Mouse (Mus musculus) hindbrain, postnatal 0 days (tissue): ENCODE measurements at regions not wholly inside any gene's neighbourhood (a gene's known extent, or its start where the extent isn't known, plus 50 kb on each side); places are given as distances from the start of the nearest gene placed in this dataset.
A peak's percentile ranks its signal among the peaks of the same experiment; 100 is the strongest.

Source experiments
- ATAC-seq: fragments of 200-750 bp; cut with Nextera tagmentation; 2 replicates; pipeline ENCODE4 v1.8.0; 2017; ENCODE audit warnings: mild to moderate bottlenecking, moderate TSS enrichment, moderate library complexity
- DNase-seq: peaks from one replicate; pipeline ENCODE4 v3.0.0-alpha.2; 2015; ENCODE audit warnings: low spot score
- H3K27ac ChIP-seq: fragments of 300-500 bp; sonication (generic); 2 replicates; pipeline ENCODE4 v1.5.1; 2014; ENCODE audit warnings: mild to moderate bottlenecking
- H3K27me3 ChIP-seq: fragments of 300-500 bp; sonication (generic); 2 replicates; pipeline ENCODE4 v1.6.1; 2014; ENCODE audit warnings: low read length, mixed read lengths; ENCODE audit not compliant: insufficient read depth
- H3K36me3 ChIP-seq: fragments of 300-500 bp; sonication (generic); 2 replicates; pipeline ENCODE4 v1.6.1; 2014; ENCODE audit warnings: low read length, mixed read lengths; ENCODE audit not compliant: insufficient read depth
- H3K4me1 ChIP-seq: fragments of 300-500 bp; sonication (generic); 2 replicates; pipeline ENCODE4 v1.6.1; 2014; ENCODE audit warnings: antibody characterized with exemption, low read length, mixed read lengths; ENCODE audit not compliant: insufficient read depth
- H3K4me2 ChIP-seq: fragments of 300-500 bp; sonication (generic); 2 replicates; pipeline ENCODE4 v1.6.1; 2014; ENCODE audit warnings: low read depth, mild to moderate bottlenecking, low read length, moderate library complexity, mixed read lengths
- H3K4me3 ChIP-seq: fragments of 300-500 bp; sonication (generic); 2 replicates; pipeline ENCODE4 v1.5.1; 2014; ENCODE audit warnings: low read length
- H3K9ac ChIP-seq: fragments of 300-500 bp; sonication (generic); replicated peaks from 2 replicates; pipeline ENCODE4 v1.6.1; 2014; ENCODE audit warnings: mild to moderate bottlenecking, low read length, moderate library complexity, mixed read lengths
- H3K9me3 ChIP-seq: fragments of 300-500 bp; sonication (generic); 2 replicates; pipeline ENCODE4 v1.6.1; 2016; ENCODE audit warnings: low read length, mixed read lengths
- CTCF ChIP-seq: IDR thresholded peaks from 2 replicates; pipeline ENCODE4 v1.5.1; 2016; ENCODE audit warnings: antibody characterized with exemption, control low read depth, low read depth
- WGBS: fragments of 180-500 bp; shearing (Covaris S2); extraction: QIAGEN DNeasy Blood & Tissue Kit; methylation state at CpG from one replicate; pipeline ENCODE4 v1.1.7; 2014; 5-methylcytosine and 5-hydroxymethylcytosine counted together

DNA sequence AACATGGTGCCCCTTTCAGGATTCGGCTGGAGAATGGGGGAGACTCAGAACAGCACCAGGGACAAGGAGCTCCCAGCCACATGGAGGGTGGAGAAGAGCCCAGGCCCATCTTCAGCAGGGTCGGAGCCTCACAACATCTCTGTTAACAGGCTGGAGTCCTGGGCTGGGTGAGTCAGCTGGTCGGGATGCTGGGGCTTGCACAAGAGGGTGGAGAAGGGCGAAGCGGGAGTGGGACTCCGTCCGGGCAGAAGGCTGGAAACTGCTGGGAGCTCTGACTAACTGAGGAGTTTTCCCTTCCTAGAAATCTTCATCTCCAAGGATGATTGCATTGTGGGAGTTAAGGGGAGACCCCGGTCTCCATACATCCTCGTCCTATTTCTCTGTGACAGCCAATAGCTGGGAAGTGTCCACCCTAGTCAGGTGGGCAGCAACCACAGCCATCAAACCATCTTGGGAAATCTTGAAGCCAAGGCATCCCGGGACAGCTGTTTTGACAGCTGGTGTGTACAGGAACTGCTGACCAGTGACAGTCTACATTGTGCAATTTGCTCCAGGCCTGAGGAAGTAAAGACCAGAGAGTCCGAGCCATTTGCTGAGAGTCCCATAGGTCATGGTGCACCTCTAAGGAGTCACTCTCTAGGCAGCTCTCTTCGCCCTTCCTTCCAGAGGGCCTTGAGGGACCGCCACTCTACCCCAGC is 247.4 kb downstream of the Bcl11b start:
- no peaks in the 10 kb centered on the region for H3K27me3 ChIP-seq
- H3K9me3 ChIP-seq = no peaks in the 10 kb centered on the region
- H3K4me3 ChIP-seq = no peak overlapping the region
- no peaks in the 10 kb centered on the region for H3K4me1 ChIP-seq
- 91% methylated on average over 13 of the region's 13 CpGs for WGBS
- no peak overlapping the region for H3K27ac ChIP-seq
- TF ChIP-seq CTCF = no peak
- DNase-seq (no peak), ATAC-seq (no peak)
- no peak overlapping the region for H3K9ac ChIP-seq
- H3K4me2 ChIP-seq = no peak overlapping the region
- no peaks in the 10 kb centered on the region for H3K36me3 ChIP-seq

DNA sequence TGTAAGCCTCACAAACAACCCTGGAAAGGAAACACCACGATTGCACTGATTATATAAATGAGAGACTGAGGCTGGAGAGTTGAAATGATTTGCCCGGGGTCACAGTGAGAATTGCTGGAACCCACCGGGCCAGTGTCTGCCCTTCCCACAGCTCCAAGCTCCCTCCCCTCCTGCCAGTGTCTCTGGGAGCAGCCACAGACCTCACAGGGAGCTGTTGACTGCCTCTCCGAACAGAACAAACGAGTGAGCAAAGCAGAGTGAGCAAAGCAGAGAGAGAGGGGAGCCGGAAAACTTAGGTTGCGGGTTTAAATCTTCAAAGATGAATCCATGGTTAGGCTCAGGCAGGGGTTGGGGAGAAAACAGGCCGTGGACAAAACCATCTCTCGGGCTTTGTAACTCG is 246.2 kb downstream of the Bcl11b start:
- Histone ChIP-seq H3K4me1 (no peaks in the 10 kb centered on the region), H3K9ac (no peak overlapping the region), H3K4me2 (no peak overlapping the region), H3K27ac (no peak overlapping the region), H3K27me3 (no peaks in the 10 kb centered on the region), H3K9me3 (no peaks in the 10 kb centered on the region), H3K36me3 (no peaks in the 10 kb centered on the region), H3K4me3 (no peak overlapping the region)
- 39% methylated on average over 10 of the region's 10 CpGs for WGBS
- ATAC-seq = no peak
- no peak for TF ChIP-seq CTCF
- DNase-seq = no peak

DNA sequence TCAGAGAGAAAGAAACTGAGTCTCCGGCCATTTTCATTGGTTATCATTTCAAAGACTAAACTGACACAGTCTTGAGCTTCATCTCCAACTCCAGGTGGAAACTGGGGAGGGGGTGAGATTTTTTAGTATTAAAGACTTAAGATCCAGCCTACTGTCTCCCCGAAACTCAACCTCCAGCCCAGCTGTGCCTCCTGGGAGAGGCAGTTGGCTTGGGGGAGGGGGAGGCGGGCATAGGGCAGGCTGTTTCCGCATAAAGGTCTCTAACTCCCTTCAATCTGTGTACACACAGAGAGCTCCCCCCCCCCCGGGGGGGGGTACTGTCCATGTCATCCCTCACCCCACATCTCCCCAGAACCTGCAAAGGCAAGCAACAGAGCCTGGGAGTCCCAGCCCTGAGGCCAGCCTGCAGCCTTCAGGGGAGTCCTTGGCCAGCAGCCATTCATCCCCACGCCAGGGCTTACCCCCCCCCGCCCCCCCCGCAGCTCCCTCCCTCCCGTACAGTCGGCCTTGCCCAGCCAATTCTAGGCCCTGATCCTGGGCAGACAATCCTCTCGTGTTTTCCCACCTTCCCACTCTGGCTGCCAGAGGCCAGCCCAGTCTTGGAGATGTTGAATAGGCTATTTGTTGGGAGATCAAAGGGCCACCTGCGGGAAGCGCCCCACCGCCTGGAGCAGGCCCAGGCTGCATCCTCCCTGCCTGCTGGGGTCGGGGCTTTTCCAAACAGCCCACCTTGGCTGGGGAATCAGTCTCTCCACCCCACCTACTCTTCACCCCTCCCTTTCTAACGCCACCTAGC is 245.2 kb downstream of the Bcl11b start:
- Histone ChIP-seq H3K4me2 (no peak overlapping the region), H3K4me1 (no peaks in the 10 kb centered on the region), H3K4me3 (no peak overlapping the region), H3K27me3 (no peaks in the 10 kb centered on the region), H3K27ac (no peak overlapping the region), H3K9ac (no peak overlapping the region), H3K36me3 (no peaks in the 10 kb centered on the region), H3K9me3 (no peaks in the 10 kb centered on the region)
- 17% methylated on average over 15 of the region's 16 CpGs for WGBS
- ATAC-seq = peak; percentile 58; the same call in 1 of the 2 replicates
- peak; percentile 41 for DNase-seq
- TF ChIP-seq CTCF = peak; percentile 20; the same call in 1 of the 2 replicates

DNA sequence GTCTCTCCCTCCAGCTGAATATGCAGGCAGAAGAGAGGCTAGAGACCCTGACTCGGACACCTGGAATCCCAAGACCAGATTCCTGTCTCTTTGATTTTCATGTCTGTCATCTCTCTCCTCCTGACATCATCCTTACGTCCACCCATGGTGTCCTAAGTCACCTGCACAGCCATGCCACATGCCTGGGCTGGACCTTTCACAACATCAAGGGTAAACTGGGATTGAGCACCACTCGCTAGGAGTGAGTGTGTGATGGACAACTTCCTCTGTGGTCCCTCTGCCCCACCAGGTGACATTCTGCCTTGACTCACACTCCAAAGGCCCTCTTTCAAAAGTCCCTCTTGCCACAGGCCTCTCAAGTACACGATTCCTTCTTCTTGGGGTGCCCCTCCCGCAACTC is 244.1 kb downstream of the Bcl11b start:
- no peak for ATAC-seq
- WGBS = 87% methylated on average over 5 of the region's 5 CpGs
- H3K9me3 ChIP-seq = no peaks in the 10 kb centered on the region
- no peaks in the 10 kb centered on the region for H3K27me3 ChIP-seq
- H3K4me3 ChIP-seq = no peak overlapping the region
- no peak overlapping the region for H3K4me2 ChIP-seq
- TF ChIP-seq CTCF = no peak
- H3K27ac ChIP-seq = no peak overlapping the region
- no peaks in the 10 kb centered on the region for H3K4me1 ChIP-seq
- no peak for DNase-seq
- no peak overlapping the region for H3K9ac ChIP-seq
- no peaks in the 10 kb centered on the region for H3K36me3 ChIP-seq

DNA sequence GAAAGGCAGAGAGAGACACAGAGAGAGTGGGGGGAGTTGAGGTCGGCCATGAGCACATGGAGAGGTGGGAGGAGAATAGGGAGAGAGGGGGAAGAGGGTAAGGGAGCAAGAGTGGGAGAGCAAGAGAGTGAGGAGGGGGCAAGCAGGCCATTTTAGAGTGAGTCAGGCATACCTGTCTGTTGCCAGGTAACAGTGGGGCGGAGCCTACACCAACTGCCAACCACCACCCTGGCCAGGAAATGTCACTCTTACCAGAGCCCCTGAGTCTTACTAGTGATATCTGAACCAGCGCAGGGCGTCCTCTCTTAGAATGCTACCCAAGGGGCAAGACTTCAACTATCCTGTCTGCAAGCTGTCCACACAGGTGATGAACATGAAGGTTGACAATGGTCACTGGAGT is 243.5 kb downstream of the Bcl11b start:
- no peaks in the 10 kb centered on the region for H3K27me3 ChIP-seq
- no peaks in the 10 kb centered on the region for H3K9me3 ChIP-seq
- no peak for ATAC-seq
- no peaks in the 10 kb centered on the region for H3K4me1 ChIP-seq
- H3K4me3 ChIP-seq = no peak overlapping the region
- H3K27ac ChIP-seq = no peak overlapping the region
- no peak overlapping the region for H3K9ac ChIP-seq
- DNase-seq = no peak
- H3K4me2 ChIP-seq = no peak overlapping the region
- TF ChIP-seq CTCF = no peak
- H3K36me3 ChIP-seq = no peaks in the 10 kb centered on the region
- WGBS = 91% methylated on average over 4 of the region's 4 CpGs

DNA sequence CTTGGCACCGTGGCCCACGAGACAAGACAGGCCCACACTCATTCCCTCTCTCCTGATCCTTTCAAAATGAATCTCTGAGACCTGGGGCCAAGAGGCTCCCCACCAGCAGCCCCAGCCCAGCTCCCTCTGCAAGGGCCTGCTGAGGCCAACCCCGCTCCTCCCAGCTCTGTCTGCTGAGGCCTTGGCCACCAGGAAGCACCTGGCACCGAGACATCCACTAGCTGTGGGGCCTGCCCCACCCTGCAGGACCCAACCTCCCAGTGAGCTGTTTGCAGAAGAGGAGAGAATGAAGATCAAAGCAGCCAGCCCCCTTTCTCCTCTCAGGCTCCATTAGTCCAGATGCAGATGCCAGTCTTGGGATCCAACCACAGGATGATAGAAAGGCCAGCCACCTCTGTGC is 241.3 kb downstream of the Bcl11b start:
- Histone ChIP-seq H3K4me2 (no peak overlapping the region), H3K9ac (no peak overlapping the region), H3K27me3 (no peaks in the 10 kb centered on the region), H3K4me1 (no peaks in the 10 kb centered on the region), H3K4me3 (no peak overlapping the region), H3K27ac (no peak overlapping the region), H3K9me3 (no peaks in the 10 kb centered on the region), H3K36me3 (no peaks in the 10 kb centered on the region)
- DNase-seq (no peak), ATAC-seq (no peak)
- 79% methylated on average over 4 of the region's 4 CpGs for WGBS
- no peak for TF ChIP-seq CTCF
